Mouse (Mus musculus): ENCODE results near the gene Heg1.

Gene Heg1

DNA sequence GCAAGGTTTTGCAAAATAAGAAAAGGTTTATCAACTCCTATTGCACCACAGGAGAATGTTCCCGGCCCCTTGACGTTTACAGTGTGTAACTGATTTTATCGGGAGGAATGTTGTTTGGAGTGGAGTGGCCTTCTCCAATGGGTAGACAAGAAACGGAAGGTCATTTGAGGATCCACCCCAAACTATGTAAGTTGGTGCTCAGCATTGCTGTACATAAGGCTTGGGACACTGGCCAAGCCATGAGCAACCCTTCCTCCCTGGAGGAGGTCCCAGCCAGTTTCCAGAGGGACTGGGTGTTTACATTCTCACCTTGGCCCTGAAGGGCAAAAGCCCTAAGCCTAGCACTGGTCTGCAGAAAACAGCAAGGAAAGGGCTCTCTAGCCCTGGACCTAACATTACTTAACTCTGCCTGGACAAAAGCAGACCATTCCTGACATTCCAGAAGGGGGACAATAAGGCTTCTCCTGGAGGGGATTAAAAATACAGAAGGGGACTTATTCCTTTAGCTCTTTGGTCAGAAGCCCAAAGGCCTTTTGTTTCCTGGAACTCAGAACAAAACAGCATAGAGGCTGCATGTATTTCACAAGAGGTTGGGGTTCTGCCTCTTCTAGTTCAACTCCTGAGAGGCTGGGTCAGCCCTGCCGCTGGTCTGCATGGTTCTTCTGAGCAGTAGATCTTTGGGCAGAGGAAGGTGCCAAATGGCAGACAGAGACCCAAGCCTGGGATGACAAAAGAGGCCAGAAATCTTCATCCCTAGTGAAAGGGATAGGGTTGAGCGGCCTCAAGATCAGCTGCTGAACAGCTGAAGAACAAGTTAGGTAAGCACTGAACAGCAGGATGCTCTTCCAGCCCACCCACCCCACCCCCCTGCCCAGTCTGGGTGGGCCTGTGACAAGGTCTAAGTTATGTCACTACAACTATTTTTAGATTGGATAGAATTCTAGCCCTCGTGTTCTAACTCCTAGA, 7.5 kb upstream of the Heg1 start:
- no peak for DNase-seq (ENCODE audit: low read depth, low spot score)

GRCm38 (mm10) chr16:33677313-33677690, 6.9 kb upstream of the Heg1 start:
- DNase-seq (ENCODE audit: low read depth, low spot score) = no peak

DNA sequence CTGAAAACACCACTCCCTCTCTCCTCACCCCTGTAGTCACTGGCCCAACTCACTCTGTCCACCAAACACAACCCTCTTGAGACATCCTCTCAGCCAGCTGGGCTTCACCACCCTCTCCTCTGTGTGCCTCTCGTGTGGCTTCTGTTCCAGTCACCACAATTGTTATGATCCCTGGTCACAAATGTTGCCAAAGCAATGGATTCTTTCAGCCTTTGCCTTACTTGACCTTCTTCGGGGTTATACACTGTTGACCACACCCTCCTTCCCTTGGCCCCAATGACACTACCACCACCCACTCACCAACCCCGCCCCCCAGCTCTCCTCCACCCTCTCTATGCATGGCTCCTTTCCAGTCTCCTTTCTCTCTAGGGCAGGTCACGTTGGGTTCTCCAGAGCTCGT, 6.3 kb upstream of the Heg1 start:
- DNase-seq (ENCODE audit: low read depth, low spot score) = peak; percentile 87

GRCm38 (mm10) chr16:33680271-33680670, 3.9 kb upstream of the Heg1 start:
- no peak for DNase-seq (ENCODE audit: low read depth, low spot score)

DNA sequence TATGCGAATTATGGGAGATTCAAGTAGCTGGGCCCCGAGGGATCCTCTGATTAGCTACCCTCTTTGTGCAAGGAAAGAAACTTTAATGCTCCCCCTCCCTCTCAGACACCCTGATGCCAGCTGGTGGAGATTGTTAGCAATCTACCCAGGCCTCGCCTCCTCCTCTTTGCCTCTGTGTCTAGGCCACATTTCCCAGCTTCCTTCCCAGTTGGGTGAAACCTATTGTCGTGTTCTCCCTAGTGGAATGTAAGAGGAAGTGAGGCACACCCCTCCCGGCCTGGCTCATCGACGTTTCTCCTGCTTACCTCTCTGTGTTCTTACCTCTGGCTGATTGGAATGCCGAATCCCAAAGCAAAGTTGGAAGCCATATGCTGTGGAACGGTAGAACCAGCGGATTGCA, 3.4 kb upstream of the Heg1 start:
- no peak for DNase-seq (ENCODE audit: low read depth, low spot score)

DNA sequence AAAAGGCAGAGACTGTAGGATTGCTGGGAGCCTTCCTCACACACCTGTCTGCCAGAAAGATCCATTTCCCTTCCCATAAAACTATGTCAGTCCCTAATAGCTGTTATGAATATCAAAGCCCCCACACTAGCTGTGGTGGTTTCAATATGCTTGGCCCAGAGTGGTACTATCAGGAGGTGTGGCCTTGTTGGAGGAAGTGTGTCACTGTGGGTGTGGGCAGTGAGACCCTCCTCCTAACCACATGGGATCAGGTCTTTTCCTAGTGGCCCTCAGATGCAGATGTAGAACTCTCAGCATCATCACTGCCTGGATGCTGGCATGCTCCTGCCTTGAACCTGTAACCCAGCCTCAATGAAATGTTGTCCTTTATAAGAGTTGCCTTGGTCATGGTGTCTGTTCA, 2.5 kb upstream of the Heg1 start:
- DNase-seq (ENCODE audit: low read depth, low spot score) = no peak

DNA sequence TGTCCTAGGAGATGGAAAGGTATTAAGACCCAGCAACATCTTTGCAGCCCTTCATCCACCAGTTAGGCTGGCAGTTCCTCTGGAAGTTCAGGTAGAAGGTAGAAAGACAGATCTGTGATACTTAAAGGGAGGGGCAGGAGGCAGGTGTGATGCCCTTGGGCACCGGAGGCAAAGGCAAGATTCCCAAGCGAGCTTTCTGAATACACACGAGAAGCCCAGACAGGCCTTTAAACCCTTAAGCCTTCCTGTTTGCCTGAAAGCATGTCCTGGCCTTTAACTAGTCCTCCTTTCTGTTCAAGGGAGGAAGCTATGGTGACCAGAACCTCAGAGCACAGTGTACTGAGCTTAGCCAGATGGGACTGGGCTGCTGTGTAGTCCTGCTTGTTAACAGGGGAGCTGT, 1.5 kb upstream of the Heg1 start:
- DNase-seq (ENCODE audit: low read depth, low spot score) = no peak

GRCm38 (mm10) chr16:33683206-33684161, 686 bp upstream of the Heg1 start:
- peak; percentile 81 for DNase-seq (ENCODE audit: low read depth, low spot score)

- no peak for DNase-seq (ENCODE audit: low read depth, low spot score)
Measured at GRCm38 (mm10) chr16:33684703-33685701, 832 bp downstream of the Heg1 start.

DNA sequence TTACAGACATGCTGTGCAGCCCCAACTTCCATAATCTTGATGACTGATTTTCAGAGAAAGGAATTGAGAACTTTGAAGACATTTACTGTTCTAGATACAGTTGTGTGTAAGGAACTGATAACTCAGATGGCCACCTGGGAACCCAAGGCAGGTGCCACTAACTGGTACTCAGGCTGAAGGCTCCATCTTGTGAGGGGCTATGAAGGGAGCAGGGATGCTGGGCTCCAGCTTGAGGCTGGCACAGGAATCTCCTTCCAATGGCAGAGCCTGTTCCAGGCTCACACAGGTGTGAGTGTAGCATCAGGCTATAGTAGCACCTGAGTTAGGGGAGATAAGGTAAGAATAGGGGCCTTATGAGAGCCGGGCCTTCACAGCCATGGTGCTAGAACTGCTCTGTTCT, 1.9 kb downstream of the Heg1 start:
- DNase-seq (ENCODE audit: low read depth, low spot score) = no peak

GRCm38 (mm10) chr16:33687724-33688123, 3.6 kb downstream of the Heg1 start:
- DNase-seq (ENCODE audit: low read depth, low spot score) = no peak

GRCm38 (mm10) chr16:33690975-33691747, 7.0 kb downstream of the Heg1 start:
- DNase-seq (ENCODE audit: low read depth, low spot score) = no peak

DNA sequence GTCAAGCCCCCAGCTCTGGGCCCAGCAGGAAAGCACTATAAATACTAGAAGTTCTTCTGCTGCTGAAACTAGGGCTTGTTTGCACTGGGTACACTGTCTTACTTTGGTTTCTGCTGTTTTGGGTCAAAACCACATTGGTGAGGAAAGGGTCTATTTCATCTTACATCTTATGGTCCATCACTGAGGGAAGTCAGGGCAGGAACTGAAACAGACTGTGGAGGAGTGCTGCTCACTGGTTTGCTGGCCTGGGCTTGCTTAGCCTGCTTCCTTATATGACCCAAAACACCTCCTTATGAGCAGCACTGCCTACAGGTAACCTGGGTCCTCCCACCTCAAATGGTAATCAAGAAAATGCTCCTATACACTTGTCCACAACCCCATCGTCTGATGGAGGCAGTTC, 9.4 kb downstream of the Heg1 start:
- no peak for DNase-seq (ENCODE audit: low read depth, low spot score)

DNA sequence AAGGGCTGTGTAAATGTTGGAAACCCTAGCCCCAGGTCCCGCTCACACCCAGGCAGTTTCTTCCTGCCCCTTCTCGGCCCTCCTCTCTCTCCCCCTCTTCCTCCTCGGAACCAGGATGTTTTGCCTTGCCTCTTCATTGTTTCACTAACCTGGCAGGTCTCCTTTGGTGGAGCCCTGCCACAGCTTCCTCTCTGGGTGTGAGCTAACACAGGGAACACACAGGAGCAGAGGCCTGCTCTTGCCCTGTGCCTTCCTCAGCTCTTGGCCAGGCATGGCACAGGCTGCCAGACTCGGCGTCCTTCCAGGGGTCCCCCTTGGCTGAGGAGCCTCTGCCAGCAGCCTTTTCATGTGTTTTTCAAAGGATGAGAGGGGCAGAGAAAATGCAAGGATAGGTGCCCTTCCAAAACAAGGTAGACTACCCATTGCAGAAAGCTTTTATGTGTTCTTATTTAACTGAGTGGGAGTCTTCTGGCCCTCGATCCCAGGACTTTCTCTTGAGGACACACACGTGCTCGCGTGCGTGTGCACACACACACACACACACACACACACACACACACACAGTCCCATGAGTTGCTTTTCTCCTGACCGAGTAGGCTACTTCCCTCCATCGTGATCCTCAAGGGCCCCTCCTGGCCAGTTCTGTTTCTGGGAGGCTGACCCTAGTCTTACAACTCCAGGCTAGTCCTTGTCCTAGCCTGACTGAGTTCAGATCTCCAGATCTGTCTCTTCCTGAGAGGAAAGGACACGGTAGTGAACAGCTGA, 12.8 kb downstream of the Heg1 start:
- no peak for DNase-seq (ENCODE audit: low read depth, low spot score)

GRCm38 (mm10) chr16:33697576-33698276, 13.6 kb downstream of the Heg1 start:
- DNase-seq (ENCODE audit: low read depth, low spot score) = no peak

- no peak for DNase-seq (ENCODE audit: low read depth, low spot score)
Measured at GRCm38 (mm10) chr16:33698277-33698790, 14.2 kb downstream of the Heg1 start.

DNA sequence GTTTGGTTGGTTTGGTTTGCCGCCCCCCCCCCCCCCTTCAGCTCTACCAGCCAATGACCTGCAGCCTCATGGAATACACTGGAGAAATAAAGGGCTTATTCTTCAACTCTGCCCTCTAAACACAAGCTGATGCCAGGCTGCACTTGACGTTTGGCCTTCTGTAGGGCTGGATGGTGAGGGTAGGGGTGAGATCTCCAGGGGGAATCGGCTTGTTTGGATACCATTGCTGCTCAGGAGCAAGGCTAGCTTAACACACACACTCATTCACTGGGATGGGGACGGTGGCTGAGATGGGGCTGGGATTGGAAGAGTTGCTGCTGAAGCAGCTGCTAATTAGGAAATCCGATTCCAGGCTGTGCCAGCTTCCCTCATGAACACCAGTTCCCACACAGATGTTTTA, 16.4 kb downstream of the Heg1 start:
- DNase-seq (ENCODE audit: low read depth, low spot score) = no peak

DNA sequence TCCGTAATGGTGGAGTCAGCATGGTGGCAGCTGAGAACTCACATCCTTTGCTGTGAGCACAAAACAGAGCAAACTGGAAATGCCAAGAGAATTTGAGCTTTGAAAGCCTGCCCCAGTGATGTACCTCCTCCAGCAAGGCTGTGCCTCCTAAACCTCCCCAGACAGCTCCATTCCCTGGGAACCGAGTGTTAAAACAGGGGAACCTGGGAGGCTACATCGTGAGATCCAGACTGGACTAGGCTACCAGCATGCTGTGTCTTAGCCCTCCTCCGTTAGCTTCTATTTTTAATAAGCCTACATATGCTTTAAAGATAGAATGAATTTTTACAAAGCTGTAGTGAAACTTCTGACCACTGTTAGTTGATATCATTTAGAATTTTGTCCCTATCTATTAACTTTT, 17.7 kb downstream of the Heg1 start:
- no peak for DNase-seq (ENCODE audit: low read depth, low spot score)

- no peak for DNase-seq (ENCODE audit: low read depth, low spot score)
Measured at GRCm38 (mm10) chr16:33704289-33704688, 20.1 kb downstream of the Heg1 start.

All from skeletal muscle tissue, adult 2 months (tissue).